Mouse (Mus musculus): ENCODE measurements at regions not wholly inside any gene's neighbourhood (a gene's known extent, or its start where the extent isn't known, plus 50 kb on each side); places are given as distances from the start of the nearest gene placed in this dataset.
A peak's percentile ranks its signal among the peaks of the same experiment; 100 is the strongest.

GRCm38 (mm10) chr15:37125823-37126222 lies 118.2 kb upstream of the Zfp706 start:
- TF ChIP-seq CTCF (IDR thresholded peaks at IDR 0.05; ENCODE audit: borderline replicate concordance, insufficient read depth, low read depth, low read length) (no peak), POLR2A (IDR thresholded peaks at IDR 0.05; ENCODE audit: borderline replicate concordance, insufficient read depth, low read length) (no peak)
- H3K27me3 ChIP-seq (ENCODE audit: control insufficient read depth, insufficient read depth, low read length): no peaks in the 10 kb centered on the region
- WGBS: 64% methylated on average over 4 of the region's 4 CpGs
- 0 out of 2 replicates have a peak, but pooled peaks cover 3% of the 10 kb centered on the region for H3K4me1 ChIP-seq (ENCODE audit: control insufficient read depth, insufficient read depth, low read length)
- H3K27ac ChIP-seq (ENCODE audit: insufficient read depth, low read length): no peak overlapping the region
- H3K4me3 ChIP-seq (replicated peaks; ENCODE audit: insufficient read depth, low read depth, low read length): no peak overlapping the region
- no peak for DNase-seq

- Histone ChIP-seq H3K27me3 (ENCODE audit: control insufficient read depth, insufficient read depth, low read length) (no peaks in the 10 kb centered on the region), H3K4me1 (ENCODE audit: control insufficient read depth, insufficient read depth, low read length) (peaks cover 3% of the 10 kb centered on the region; the same call in 1 of the 2 replicates), H3K4me3 (replicated peaks; ENCODE audit: insufficient read depth, low read depth, low read length) (no peak overlapping the region), H3K27ac (ENCODE audit: insufficient read depth, low read length) (no peak overlapping the region)
- TF ChIP-seq CTCF (IDR thresholded peaks at IDR 0.05; ENCODE audit: borderline replicate concordance, insufficient read depth, low read depth, low read length): no peak
- TF ChIP-seq POLR2A (IDR thresholded peaks at IDR 0.05; ENCODE audit: borderline replicate concordance, insufficient read depth, low read length): no peak
- 93% methylated on average over 2 of the region's 2 CpGs for WGBS
- no peak for DNase-seq
These were observed 117.4 kb upstream of the Zfp706 start for GRCm38 (mm10) chr15:37124951-37125350.

GRCm38 (mm10) chr15:37124299-37124698 lies 116.7 kb upstream of the Zfp706 start:
- H3K27me3 ChIP-seq (ENCODE audit: control insufficient read depth, insufficient read depth, low read length): no peaks in the 10 kb centered on the region
- no peak overlapping the region for H3K4me3 ChIP-seq (replicated peaks; ENCODE audit: insufficient read depth, low read depth, low read length)
- TF ChIP-seq CTCF (IDR thresholded peaks at IDR 0.05; ENCODE audit: borderline replicate concordance, insufficient read depth, low read depth, low read length) (no peak), POLR2A (IDR thresholded peaks at IDR 0.05; ENCODE audit: borderline replicate concordance, insufficient read depth, low read length) (no peak)
- 33% methylated on average over 7 of the region's 7 CpGs for WGBS
- peak in 1 of 2 experiments; percentile 26 for DNase-seq
- H3K27ac ChIP-seq (ENCODE audit: insufficient read depth, low read length): no peak overlapping the region
- H3K4me1 ChIP-seq (ENCODE audit: control insufficient read depth, insufficient read depth, low read length): peaks cover 3% of the 10 kb centered on the region; the same call in 1 of the 2 replicates

GRCm38 (mm10) chr15:37120381-37120780 lies 112.8 kb upstream of the Zfp706 start:
- WGBS: 23% methylated on average over 6 of the region's 6 CpGs
- Histone ChIP-seq H3K4me3 (replicated peaks; ENCODE audit: insufficient read depth, low read depth, low read length) (no peak overlapping the region), H3K27me3 (ENCODE audit: control insufficient read depth, insufficient read depth, low read length) (no peaks in the 10 kb centered on the region), H3K27ac (ENCODE audit: insufficient read depth, low read length) (no peak overlapping the region), H3K4me1 (ENCODE audit: control insufficient read depth, insufficient read depth, low read length) (peaks cover 3% of the 10 kb centered on the region; the same call in 1 of the 2 replicates)
- DNase-seq: peak; percentile 74 to 87
- TF ChIP-seq POLR2A (IDR thresholded peaks at IDR 0.05; ENCODE audit: borderline replicate concordance, insufficient read depth, low read length) (no peak), CTCF (IDR thresholded peaks at IDR 0.05; ENCODE audit: borderline replicate concordance, insufficient read depth, low read depth, low read length) (peak; percentile 97)

GRCm38 (mm10) chr15:37114119-37114518 lies 106.5 kb upstream of the Zfp706 start:
- WGBS: 7% methylated on average over 8 of the region's 8 CpGs

GRCm38 (mm10) chr15:37110462-37110861 lies 102.9 kb upstream of the Zfp706 start:
- Histone ChIP-seq H3K27ac (ENCODE audit: insufficient read depth, low read length) (no peak overlapping the region), H3K4me1 (ENCODE audit: control insufficient read depth, insufficient read depth, low read length) (peaks cover 3% of the 10 kb centered on the region; the same call in 1 of the 2 replicates), H3K4me3 (replicated peaks; ENCODE audit: insufficient read depth, low read depth, low read length) (no peak overlapping the region), H3K27me3 (ENCODE audit: control insufficient read depth, insufficient read depth, low read length) (no peaks in the 10 kb centered on the region)
- 93% methylated on average over 14 of the region's 14 CpGs for WGBS
- no peak for DNase-seq
- TF ChIP-seq POLR2A (IDR thresholded peaks at IDR 0.05; ENCODE audit: borderline replicate concordance, insufficient read depth, low read length) (no peak), CTCF (IDR thresholded peaks at IDR 0.05; ENCODE audit: borderline replicate concordance, insufficient read depth, low read depth, low read length) (no peak)

More at GRCm38 (mm10) chr15:37114119-37114518, 106.5 kb upstream of the Zfp706 start:
- Histone ChIP-seq H3K4me3 (replicated peaks; ENCODE audit: insufficient read depth, low read depth, low read length) (no peak overlapping the region), H3K27ac (ENCODE audit: insufficient read depth, low read length) (no peak overlapping the region), H3K4me1 (ENCODE audit: control insufficient read depth, insufficient read depth, low read length) (peaks cover 3% of the 10 kb centered on the region; the same call in 1 of the 2 replicates), H3K27me3 (ENCODE audit: control insufficient read depth, insufficient read depth, low read length) (no peaks in the 10 kb centered on the region)
- no peak for TF ChIP-seq POLR2A (IDR thresholded peaks at IDR 0.05; ENCODE audit: borderline replicate concordance, insufficient read depth, low read length)
- peak; percentile 71 for TF ChIP-seq CTCF (IDR thresholded peaks at IDR 0.05; ENCODE audit: borderline replicate concordance, insufficient read depth, low read depth, low read length)
- DNase-seq: peak; percentile 60 to 76

GRCm38 (mm10) chr15:37102035-37102555 lies 94.5 kb upstream of the Zfp706 start:
- H3K4me3 ChIP-seq (replicated peaks; ENCODE audit: insufficient read depth, low read depth, low read length): no peak overlapping the region
- WGBS: 57% methylated on average over 2 of the region's 2 CpGs
- H3K27ac ChIP-seq (ENCODE audit: insufficient read depth, low read length): no peak overlapping the region
- no peaks in the 10 kb centered on the region for H3K27me3 ChIP-seq (ENCODE audit: control insufficient read depth, insufficient read depth, low read length)
- TF ChIP-seq POLR2A (IDR thresholded peaks at IDR 0.05; ENCODE audit: borderline replicate concordance, insufficient read depth, low read length) (no peak), CTCF (IDR thresholded peaks at IDR 0.05; ENCODE audit: borderline replicate concordance, insufficient read depth, low read depth, low read length) (peak; percentile 51; the same call in 1 of the 2 replicates)
- H3K4me1 ChIP-seq (ENCODE audit: control insufficient read depth, insufficient read depth, low read length): no peaks in the 10 kb centered on the region; the same call in 1 of the 2 replicates
- peak in 1 of 2 experiments; percentile 31 for DNase-seq

GRCm38 (mm10) chr15:37101419-37101818 lies 93.8 kb upstream of the Zfp706 start:
- Histone ChIP-seq H3K4me1 (ENCODE audit: control insufficient read depth, insufficient read depth, low read length) (no peaks in the 10 kb centered on the region; the same call in 1 of the 2 replicates), H3K27me3 (ENCODE audit: control insufficient read depth, insufficient read depth, low read length) (no peaks in the 10 kb centered on the region), H3K27ac (ENCODE audit: insufficient read depth, low read length) (no peak overlapping the region), H3K4me3 (replicated peaks; ENCODE audit: insufficient read depth, low read depth, low read length) (no peak overlapping the region)
- TF ChIP-seq POLR2A (IDR thresholded peaks at IDR 0.05; ENCODE audit: borderline replicate concordance, insufficient read depth, low read length) (no peak), CTCF (IDR thresholded peaks at IDR 0.05; ENCODE audit: borderline replicate concordance, insufficient read depth, low read depth, low read length) (peak; percentile 25; the same call in 1 of the 2 replicates)
- no peak for DNase-seq
- WGBS: 86% methylated on average over 1 of the region's 1 CpGs
